Comparison of ENCODE assay signal across 8 mouse cellular contexts in the genomic region with DNA sequence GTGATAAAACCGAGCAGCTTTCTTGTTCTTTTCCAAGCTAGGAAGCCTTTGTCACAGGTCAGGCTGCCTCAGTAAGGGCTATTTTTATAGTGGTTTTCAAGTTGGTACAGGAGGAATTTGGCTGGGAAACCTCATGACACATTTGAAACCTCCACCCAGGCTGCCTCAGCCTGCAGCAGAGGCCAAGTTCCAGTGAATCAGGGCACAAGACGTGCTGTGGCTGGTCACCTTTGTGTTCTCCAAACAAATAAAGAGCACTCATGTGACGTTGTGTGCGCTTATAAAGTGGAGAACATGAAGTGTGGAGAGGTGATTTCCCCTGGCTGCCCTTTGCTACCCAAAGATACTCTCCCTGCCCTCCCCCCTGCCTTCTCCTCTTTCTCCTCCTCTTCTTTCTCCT. TPM values are rescaled to one million over a fixed set of nuclear protein-coding genes. Genes with fewer than 3 reads are reported as not detected.
DNase-seq lines count a peak whose midpoint lies in the region; ATAC-seq and TF ChIP-seq lines count a peak whose summit lies in the region.

No protein-coding gene starts in this region.

- peaks cover 30% of the 10 kb centered on the region for H3K4me1 ChIP-seq in thymus, adult 2 months (replicated peaks; ENCODE audit: control insufficient read depth, insufficient read depth, low read length)
- peaks cover 12% of the 10 kb centered on the region for H3K4me1 ChIP-seq in embryonic fibroblast, embryonic 13.5 days (ENCODE audit: control insufficient read depth, insufficient read depth, low read length)

- DNase-seq in thymus, adult 2 months = no peak
- DNase-seq in thymus, postnatal 25 days = no peak
- peak; percentile 60 for DNase-seq in heart, postnatal 4 days
- DNase-seq in naive thymus-derived CD4-positive, alpha-beta T cell, adult 2 months (ENCODE audit: low read depth) = peak; percentile 37
- no peak for DNase-seq in layer of hippocampus, adult 2 months (ENCODE audit: low spot score in 2 of 2)
- no peak for DNase-seq in retina, postnatal 1 day

- ATAC-seq in inflammation-experienced regulatory T-cells, adult 6 months = no peak

- 38% methylated on average over 4 of the region's 4 CpGs for WGBS in thymus, adult 2 months

- no peaks in the 10 kb centered on the region for H3K36me3 ChIP-seq in thymus, adult 2 months (ENCODE audit: control insufficient read depth, insufficient read depth, low read length)

- TF ChIP-seq POLR2A in thymus, adult 2 months (IDR thresholded peaks at IDR 0.05; ENCODE audit: control insufficient read depth, extremely low read depth, insufficient read depth, low read length, poor library complexity) = no peak
- peak; percentile 28; the same call in 1 of the 2 replicates for TF ChIP-seq POLR2A in embryonic fibroblast, embryonic 13.5 days (IDR thresholded peaks at IDR 0.05; ENCODE audit: low read depth, low read length)

- TF ChIP-seq CTCF in thymus, adult 2 months (IDR thresholded peaks at IDR 0.05; ENCODE audit: borderline replicate concordance, control insufficient read depth, extremely low read depth, insufficient read depth, low read length, poor library complexity) = no peak
- TF ChIP-seq CTCF in embryonic fibroblast, embryonic 13.5 days (IDR thresholded peaks at IDR 0.05; ENCODE audit: borderline replicate concordance, insufficient read depth, low read length) = no peak
- TF ChIP-seq CTCF in layer of hippocampus, adult 2 months (conservative IDR thresholded peaks at IDR 0.05) = no peak

- H3K4me3 ChIP-seq in thymus, adult 2 months (ENCODE audit: control insufficient read depth, insufficient read depth, low read length) = no peak overlapping the region
- no peak overlapping the region for H3K4me3 ChIP-seq in embryonic fibroblast, embryonic 13.5 days (ENCODE audit: insufficient read depth, low read length)
- no peak overlapping the region for H3K4me3 ChIP-seq in layer of hippocampus, adult 2 months

- peak overlapping the region; percentile 82 for H3K27ac ChIP-seq in thymus, adult 2 months (ENCODE audit: control insufficient read depth, insufficient read depth, low read length)
- peak overlapping the region; percentile 96 for H3K27ac ChIP-seq in embryonic fibroblast, embryonic 13.5 days (ENCODE audit: insufficient read depth, low read length)
- no peak overlapping the region for H3K27ac ChIP-seq in layer of hippocampus, adult 2 months

- H3K27me3 ChIP-seq in thymus, adult 2 months (ENCODE audit: control insufficient read depth, insufficient read depth, low read length) = no peaks in the 10 kb centered on the region

RNA-seq across cellular contexts. Expression of a gene that starts 8.9 kb away (rescaled TPM):
- 83.7 and 107 TPM in 2 replicates for polyA plus RNA-seq in thymus, adult 2 months (2012; rRNA removed)
- polyA plus RNA-seq in embryonic fibroblast, embryonic 13.5 days (2011; ENCODE audit: insufficient read length, low read depth, missing spikeins) = 53.1 and 56.8 TPM in 2 replicates
- 10 to 100 TPM; 47.1 to 49.9 TPM for total RNA-seq in heart, postnatal 4 days (2021)
- 10 to 100 TPM; 81.6 to 91.1 TPM for total RNA-seq in layer of hippocampus, adult 2 months (2021)
- polyA plus RNA-seq in inflammation-experienced regulatory T-cells, adult 6 months (2017; shearing (Covaris generic)) = 10 to 100 TPM; 19.5 to 33.9 (median 33.0) TPM

Comparison
In these comparisons a context has a peak if more than half of its experiments do, and no peak if none do; other contexts are left out.
1. DNase-seq: peak in heart, postnatal 4 days (single experiment) and naive thymus-derived CD4-positive, alpha-beta T cell, adult 2 months (single experiment); none in thymus, adult 2 months (single experiment), thymus, postnatal 25 days (single experiment), layer of hippocampus, adult 2 months (0 of 2) and retina, postnatal 1 day (single experiment).